Mouse (Mus musculus) neural tube, embryonic 10.5 days (tissue): ENCODE measurements at regions not wholly inside any gene's neighbourhood (a gene's known extent, or its start where the extent isn't known, plus 50 kb on each side); places are given as distances from the start of the nearest gene placed in this dataset.

Experiments used
- DNase-seq: peaks from one replicate; pipeline ENCODE4 v3.0.0-alpha.2; 2017; ENCODE audit warnings: low spot score; ENCODE audit errors: extremely low spot score

DNA sequence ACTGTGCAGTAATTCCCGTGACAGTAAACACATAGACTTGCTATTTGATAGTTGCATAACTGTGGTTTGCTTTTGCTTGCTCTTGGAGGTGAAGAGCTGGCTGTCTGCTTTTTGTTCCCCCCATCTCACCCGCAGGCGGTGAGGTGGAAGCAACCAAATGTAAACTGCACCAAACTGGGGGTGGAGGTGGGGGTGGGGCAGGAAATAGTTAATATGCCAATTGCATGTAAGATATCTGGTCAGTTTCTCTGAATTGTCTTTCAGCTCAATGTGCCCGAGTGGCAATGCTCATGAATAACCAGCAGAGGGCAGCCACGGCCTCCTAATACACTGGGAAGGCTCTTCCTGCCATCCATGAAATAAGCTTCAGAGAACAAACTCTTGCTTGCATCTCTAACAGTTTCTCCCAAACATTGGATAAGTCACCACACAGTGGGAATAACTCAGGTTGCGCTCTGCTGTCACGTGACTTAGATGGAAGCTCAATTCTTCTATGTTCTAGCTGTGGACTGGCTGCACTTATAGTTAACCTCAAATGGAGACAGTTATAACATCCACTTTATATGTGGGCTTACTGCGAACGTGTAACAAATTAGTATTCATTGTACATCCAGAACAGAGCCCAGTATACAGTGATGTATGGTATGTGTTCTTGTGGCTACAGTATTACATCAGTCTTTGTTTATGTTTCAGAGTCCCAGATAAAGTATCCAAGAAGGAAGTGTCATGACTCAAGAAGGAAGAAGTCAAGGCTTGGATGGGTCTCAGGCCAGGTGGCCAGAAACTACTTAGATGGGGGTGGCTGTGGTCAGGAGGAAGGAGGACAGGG lies 62.0 kb upstream of the Egflam start:
- peak; percentile 77 for DNase-seq

DNA sequence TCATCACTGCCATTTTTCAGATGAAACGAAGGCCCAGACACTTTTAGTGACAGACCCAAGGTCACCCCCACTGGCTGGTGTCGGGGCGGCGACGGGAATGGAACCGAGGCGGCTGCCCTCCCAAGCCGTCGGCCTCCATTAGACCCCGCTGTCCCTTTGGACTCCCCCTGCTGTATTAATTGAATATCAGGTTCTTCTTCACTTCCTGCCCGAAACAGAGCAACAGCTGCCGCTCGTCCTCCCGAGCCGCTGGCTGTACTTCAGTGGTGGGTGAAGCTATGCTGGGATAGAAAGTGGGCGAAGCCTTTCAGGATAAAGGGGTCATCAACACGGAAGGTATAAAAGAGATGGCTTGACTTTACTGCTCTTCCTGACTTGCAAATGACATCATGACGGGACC lies 64.4 kb upstream of the Egflam start:
- DNase-seq: no peak

DNA sequence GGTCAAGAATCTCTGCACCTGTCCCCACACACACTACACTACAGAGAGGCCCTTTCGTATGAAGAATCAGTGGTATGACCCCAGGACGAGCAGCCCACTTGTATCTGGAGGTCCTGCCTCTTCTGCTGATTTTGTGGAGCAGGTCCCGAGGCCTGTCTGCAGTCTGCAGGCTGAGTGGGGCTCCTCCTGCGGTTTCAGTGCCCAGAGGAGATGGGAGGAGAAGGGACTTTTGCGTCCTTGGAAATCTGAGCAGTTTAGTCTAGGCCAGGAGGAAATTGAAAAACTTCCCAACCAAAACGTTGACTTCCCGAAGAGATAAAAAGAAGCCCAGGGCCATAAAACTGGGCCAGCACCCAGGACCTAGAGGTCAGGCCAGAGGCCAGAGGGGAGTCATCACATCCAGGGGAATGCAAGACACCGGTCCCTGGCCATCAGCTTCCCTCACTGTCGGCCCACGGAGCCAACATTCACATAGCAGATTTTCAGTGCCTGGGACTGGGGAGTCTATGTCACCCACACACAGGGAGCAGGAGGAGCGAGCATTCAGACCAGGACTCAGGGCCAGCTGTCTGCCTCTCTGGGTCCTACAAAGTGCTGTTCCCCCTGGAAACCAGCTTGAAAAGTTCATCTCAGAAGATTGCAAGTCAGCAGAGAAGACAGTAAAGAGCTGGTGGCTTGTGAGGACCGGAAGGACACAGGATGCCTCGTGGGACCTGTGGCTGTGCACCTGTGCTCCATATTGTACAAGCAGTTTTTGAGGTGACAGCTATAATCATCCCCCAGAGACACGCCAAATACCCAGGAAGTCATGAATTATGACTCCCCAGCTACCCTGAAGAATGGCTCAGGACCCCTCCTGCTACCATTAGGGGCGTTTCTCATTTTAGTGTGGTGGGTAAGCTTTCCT lies 65.5 kb upstream of the Egflam start:
- no peak for DNase-seq

DNA sequence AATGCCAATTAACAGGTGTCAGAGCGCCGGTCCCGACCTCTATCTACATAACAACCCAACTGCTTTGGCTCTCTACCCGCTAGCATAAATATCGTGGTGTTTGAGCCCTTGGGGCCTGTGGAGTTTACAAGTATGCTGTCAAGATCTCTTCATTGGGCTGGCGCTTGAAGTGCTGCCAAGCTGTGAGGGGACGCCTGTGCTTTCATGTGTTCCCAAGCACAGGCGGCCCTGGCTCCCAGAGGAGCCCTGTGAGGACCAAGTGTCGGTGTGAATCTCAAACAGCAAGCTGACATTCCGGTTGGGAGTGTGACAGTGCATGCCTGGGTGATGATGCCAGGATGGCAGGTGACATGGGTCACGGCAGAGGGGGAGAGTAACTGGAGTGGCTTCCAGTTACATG lies 82.0 kb upstream of the Egflam start:
- DNase-seq: no peak

DNA sequence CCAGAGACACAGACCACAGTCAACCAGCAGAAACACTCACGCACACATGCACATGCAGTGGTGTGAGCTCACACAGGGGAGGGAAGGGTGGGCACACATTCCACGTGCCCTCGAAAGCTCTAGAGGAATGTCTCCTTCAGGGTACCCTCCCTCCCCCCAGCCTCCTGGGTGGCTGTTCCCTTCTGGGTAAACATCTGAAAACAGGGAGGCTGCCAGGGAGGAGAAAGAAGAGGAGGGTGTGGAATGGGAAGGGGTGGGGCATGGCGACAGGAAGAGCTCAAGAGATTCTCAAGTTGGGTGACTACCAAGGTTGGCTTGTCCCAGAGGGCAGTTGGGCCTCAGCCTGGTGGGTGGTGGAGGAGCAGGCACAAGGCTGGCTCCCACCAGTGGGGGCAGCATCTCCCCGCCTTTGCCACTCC lies 82.6 kb upstream of the Egflam start:
- no peak for DNase-seq

DNA sequence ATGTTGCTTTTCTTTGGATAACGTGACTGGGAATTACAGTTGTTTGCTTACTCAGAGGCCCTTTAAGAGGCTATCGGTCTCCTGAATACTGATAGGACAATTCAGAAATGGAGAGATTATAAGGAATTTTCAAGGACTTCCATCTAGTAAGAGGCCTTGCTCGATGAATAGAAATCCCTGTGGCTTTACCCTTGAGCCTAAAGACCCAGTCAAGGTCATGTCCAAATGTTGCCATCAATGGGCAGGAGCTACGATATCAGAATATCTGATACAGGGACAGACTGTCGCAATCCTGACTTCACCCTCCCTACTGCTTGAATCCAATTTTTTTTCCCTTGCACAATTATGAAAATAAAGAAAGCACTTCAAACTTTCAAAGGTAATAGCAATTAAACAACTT lies 85.5 kb upstream of the Egflam start:
- no peak for DNase-seq

DNA sequence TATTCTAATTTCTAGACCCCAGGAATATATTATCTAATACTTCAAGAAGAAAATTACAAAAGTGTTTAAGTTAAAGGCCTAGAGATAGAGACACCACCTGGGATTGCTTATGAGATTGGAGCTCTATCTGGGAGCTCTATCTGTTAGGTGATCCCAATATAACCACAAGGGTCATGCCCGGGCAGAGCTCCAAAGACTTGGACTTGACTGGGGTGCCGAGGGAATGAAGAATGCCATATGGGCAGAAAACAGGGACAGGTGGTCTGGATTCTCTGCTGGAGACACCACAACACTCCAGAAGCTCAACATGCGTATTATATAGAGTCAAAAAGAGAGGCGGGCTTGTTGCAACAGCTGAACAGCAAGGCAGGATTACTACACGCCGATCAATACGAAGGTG lies 92.9 kb upstream of the Egflam start:
- no peak for DNase-seq

DNA sequence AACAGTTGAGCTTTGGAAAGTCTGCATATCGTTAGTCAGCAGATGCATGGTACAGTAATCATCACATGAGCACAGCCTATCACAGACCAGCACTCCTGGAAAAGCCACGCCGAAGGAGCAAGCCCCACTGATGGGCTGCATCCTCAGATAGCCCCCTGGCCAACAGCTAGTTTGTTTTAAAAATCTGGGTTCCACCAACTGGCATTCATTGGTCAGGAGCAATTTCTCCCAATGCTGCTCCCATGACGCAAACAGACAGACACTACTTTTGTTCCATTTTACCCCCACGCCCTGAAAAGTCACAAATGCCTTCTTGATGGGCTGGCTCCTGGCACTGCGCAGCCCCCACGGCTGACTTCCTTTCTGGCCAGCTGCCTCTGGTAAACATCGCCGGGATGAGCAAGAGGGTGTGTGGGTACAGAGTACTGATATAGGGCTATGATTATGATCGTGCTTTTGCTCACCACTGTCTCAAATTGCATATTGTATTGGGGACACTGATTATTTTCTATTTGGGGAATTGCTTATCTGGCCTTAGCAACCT lies 95.0 kb upstream of the Egflam start:
- DNase-seq: no peak

DNA sequence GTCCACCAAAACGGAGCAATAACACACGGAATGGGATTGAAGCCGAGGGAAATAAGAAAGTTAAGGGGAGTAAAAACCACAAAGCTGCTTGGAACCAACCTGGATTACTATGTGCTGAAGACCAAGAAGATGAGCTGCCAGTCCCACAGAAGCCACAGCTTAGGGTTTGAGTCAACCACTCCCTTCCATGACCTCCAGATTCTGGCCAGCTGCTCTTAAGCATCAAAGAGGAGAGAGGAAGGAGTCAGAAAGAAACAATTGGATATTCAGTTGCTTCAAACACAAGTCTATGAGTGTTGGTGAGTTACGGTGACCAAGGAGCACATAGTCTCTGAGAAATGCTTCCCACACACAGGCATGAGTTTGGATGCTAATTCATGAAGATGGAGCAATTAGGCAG lies 99.7 kb upstream of the Egflam start:
- no peak for DNase-seq

DNA sequence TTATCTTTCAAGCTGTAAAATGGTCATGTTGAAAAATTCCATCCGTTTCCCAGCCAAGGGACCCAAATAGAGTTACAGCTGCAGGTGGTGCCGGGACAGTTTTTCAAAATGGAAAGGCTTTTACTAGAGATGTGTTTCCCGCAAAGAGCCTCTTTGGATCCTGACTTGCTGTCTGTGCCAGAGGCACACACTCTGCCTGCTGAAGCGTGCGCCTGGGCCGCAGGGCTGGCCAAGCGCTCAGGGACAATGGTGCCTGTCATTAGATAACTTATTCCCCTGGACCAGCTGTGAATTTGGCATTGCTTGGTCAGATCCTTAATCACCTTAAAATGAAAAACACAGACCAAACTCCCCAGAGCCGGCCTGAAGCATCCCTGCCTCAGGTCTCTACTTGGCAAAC lies 110.3 kb upstream of the Egflam start:
- no peak for DNase-seq

DNA sequence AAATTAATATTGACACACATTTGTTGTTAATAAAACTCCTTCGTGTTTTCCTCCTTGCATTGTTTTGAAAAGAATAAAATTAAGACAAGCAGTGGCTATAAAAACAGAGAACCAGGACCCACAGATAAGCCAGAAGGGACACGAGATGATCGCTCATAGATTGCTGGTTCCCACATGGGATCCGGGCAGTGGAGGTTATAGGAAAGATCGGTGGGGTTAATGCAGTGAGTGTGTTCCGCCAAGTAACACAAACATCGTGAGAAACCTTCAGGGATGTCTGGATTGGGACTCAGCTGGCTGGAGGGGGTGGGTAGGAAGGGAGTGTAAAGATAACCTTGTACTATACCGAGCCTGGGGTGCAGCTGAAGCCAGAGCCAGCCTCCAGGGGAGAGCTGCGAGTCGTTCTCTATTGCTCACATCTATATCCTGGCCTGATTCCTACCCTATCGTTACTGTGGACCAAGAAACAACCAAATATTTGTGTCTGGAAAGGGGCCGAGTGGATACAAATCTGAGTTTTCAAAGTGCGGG lies 116.6 kb upstream of the Egflam start:
- no peak for DNase-seq

DNA sequence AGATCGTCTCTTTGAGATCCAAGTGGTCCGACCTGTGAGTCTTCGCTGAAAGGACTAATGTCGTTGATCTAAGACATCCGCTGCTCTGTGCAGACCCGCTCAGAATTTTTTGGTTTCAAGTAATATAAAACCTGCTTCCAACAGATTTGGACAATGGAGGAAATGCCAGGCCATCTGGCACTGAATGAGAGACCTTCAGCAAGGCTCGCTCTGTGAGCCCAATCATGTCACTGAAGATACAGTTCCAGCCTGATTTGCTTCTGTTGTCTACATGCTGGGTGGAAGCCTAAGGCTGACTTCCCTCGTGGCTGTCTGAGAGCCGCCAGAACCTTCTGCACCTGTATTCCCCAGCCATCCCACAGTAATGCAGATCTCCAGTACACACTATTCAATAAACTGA lies 123.4 kb upstream of the Egflam start:
- no peak for DNase-seq

DNA sequence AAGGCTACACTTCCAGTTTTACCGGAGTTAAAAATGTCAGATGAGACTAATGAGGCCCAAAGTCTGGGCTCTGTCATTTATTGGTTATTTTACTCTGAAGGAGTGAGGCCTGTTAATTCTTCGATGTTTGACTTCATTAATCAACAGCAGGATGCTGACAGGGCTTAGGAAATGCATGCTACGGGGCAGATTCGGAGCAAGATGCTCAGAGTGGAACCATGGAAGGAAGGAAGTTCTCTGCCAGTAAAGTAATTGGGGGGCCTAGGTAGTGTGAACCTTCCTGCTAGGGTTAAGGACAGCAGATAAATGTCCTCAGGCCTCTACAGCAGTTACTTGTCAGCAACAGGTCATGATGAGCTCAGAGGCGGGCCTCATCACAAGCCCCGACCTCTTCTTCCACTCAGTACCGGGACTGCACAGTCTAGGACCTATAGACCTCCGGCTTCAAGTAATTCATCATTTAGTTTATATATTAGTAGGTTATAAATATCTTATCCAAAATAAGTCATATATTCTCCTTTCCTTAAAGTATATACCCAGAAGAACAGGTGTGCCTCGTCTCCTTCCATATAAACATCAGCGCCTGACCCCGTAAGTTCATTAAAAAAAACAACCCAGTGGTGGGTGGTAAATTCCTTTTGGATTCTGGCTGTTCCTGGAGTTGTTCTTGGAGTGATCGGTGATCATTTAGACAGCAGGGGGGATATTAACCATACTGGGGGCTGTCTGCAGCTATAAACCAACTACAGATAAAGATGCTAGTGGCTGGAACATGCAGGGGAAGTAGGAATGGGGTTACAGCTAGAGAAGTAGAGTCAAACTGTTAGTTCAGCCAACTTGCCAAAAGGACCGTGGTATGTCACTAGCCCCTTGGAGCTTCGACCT lies 124.9 kb upstream of the Egflam start:
- no peak for DNase-seq

DNA sequence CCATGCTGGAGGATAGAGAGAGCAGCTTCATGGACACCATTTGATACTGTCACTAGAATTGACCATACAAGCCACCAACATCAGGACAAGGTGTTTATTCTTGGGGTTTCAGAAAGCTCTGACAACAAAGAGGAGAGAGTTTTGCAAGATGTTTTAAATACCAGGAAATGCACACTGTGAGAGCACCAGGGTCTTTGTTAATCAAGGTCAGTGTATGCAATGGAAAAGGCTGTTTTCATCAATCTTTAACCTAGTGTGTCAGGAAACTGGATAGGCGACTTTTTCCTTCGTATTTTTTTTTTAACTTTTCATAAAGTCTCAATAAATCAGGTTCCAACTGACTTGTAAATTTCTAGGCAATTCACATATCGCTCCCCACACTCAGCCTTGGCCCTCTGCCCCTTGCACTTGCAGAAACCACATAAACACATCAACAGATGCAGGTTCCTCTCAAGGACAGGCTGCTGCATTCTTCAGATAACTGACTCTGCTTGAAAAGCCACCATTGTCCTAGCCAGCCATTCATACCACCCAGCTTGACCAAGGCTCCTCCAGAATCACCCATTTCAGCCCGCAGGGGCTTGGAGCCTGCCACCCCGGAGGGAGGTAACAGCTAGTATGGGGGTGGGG lies 132.9 kb upstream of the Egflam start:
- DNase-seq: peak; percentile 38

DNA sequence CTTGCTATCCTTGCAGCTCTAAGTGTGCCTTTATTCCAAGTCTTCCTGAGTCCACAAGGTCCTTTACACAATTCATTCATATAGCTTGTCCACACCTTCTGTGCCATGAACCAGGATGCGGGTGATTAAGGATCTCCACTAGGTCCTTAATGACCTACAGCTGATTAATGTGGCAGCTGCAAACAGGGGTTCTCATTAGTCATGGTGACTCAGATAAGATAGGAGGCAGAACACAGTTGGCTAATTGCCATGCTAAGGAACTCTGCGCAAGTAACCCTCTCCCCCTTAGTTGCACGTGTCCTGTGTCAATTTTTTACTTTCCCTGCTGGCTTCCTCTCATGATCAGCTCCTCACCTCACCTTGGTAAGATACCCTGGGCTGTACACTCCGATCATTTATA lies 139.7 kb upstream of the Egflam start:
- no peak for DNase-seq

DNA sequence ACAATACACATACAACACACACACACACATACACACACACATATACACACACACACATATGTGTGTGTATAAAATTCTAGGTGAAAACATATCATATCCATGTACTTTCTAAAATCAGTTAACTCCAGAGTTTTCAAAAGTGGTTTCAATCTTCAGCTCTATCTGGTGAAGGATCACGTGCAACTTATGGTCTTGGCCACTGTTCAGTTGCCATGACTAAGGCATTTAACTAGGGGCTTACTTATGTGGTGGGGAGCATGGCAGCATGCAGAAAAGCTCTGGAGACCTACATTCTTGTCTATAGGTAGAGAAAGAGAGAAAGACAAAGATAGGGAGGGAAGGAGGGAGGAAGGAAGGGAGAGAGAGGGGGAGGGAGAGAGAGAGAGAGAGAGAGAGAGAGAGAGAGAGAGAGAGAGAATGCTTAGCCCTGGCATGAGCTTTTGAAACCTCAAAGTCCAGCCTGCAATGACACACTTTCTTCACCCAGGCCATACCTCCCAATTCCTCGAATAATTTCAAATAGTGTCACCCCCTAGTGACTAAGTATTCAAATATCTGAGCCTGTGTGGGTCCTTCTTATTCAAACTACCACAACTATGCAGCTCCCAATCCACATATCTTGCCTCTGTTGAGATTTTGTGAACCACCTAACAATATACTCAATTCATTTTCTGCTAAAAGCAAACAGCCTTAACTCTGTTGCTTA lies 155.1 kb upstream of the Egflam start:
- DNase-seq: no peak

DNA sequence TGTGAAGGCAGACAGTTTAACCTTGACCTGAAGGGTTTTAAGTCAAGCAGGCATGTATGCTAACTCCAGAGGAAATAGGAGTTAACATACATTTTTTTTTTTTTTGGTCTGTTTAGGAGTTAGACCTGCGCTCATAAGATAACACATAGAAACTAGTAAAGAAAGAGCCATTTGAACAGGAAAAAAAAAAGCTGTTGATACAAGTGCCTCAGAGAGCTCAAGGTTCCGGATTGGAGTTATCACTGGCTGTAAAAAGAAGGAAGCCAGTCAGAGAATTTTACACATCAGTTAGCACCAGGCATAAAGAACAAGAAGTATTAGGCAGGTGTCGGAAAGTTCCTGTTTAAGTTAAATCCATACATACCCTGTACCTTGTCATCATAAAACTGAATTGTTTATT lies 156.2 kb upstream of the Egflam start:
- DNase-seq: no peak

DNA sequence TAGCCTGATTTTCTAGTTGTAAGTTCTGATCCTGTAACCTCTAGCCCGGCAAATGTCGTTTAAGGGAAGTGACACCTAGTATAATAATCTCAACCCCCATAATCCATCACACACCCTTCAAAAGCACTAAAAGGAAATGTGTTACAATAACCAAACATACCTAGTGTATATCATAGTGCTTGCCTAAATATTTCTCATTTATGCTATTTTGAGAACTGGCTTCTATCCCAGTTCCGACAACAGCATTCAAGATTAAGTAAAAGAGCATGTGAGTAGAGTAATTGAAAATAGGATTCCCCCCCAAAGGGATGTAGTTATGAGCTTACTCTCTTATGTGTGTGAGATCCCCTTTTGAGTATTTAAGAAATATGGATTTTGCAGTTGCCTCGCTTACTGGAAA lies 165.1 kb upstream of the Egflam start:
- DNase-seq: no peak

DNA sequence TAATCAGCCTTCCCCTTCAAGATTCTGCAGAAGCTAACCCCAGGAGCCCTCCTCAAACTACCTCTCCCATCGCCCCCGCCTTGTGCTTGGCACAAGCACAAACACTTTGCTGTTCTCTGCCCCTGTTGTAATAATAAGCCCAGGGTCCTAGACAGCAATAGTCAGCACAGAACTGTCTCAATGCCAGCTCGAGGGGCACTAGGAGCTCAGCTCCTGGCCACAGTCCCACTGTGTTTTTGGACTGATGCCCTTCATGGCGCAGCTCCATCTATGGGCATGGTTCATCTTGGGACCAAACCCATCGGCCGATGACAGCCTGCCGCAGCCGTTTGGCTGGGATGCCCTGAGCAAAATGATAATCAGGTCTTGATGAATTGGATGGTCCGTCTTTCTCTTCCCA lies 165.5 kb upstream of the Egflam start:
- DNase-seq: no peak

DNA sequence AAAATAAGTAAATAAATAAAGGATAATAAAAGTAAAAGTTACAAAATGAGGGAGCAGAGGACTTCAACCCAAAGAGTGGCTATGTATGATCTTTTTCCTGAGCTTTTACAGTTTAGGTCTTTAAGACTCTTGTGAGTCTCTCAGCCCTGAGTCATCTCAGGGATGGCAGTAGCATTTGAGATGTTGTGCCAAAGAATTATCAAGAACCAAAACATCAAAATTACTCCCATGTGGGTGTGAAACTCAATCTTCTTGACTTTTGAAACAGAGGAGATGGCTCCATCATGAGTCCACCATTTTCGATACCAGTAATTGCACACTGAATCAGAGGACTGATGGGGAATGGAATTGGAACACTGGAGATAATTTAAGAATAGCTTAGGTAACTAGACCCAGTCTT lies 174.0 kb upstream of the Egflam start:
- DNase-seq: no peak
